Mouse (Mus musculus): ENCODE data around the gene Atp6v1f. TPM values are rescaled to one million over a fixed set of nuclear protein-coding genes. Genes with fewer than 3 reads are reported as not detected.

Gene Atp6v1f
- polyA plus RNA-seq, 1 experiment from 2014 or later: 395 TPM

GRCm38 (mm10) chr6:29505493-29505892 lies 38.0 kb downstream of the Atp6v1f start:
- no peaks in the 10 kb centered on the region for H3K4me1 ChIP-seq (ENCODE audit: control insufficient read depth, insufficient read depth, low read length)
- no peak overlapping the region for H3K4me2 ChIP-seq (ENCODE audit: low read length)
- no peaks in the 10 kb centered on the region for H3K9me3 ChIP-seq (replicated peaks; ENCODE audit: control insufficient read depth, low read length)
- WGBS: 94% methylated on average over 5 of the region's 5 CpGs
- no peak overlapping the region for H3K27ac ChIP-seq (ENCODE audit: low read depth, low read length)
- peaks cover 27% of the 10 kb centered on the region for H3K27me3 ChIP-seq (replicated peaks; ENCODE audit: control insufficient read depth, insufficient read depth, low read length)
- H3K9ac ChIP-seq (ENCODE audit: low read length): no peak overlapping the region
- no peak for DNase-seq (ENCODE audit: low spot score)
- no peaks in the 10 kb centered on the region for H3K36me3 ChIP-seq (ENCODE audit: control insufficient read depth, insufficient read depth, low read length)
- H3K4me3 ChIP-seq (ENCODE audit: low read depth, low read length): no peak overlapping the region
- ATAC-seq: no peak

GRCm38 (mm10) chr6:29506834-29507233 lies 39.3 kb downstream of the Atp6v1f start:
- Histone ChIP-seq H3K9me3 (replicated peaks; ENCODE audit: control insufficient read depth, low read length) (no peaks in the 10 kb centered on the region), H3K4me3 (ENCODE audit: low read depth, low read length) (peak overlapping the region; percentile 42), H3K36me3 (ENCODE audit: control insufficient read depth, insufficient read depth, low read length) (no peaks in the 10 kb centered on the region), H3K27ac (ENCODE audit: low read depth, low read length) (no peak overlapping the region), H3K27me3 (replicated peaks; ENCODE audit: control insufficient read depth, insufficient read depth, low read length) (peaks cover 27% of the 10 kb centered on the region), H3K4me1 (ENCODE audit: control insufficient read depth, insufficient read depth, low read length) (no peaks in the 10 kb centered on the region), H3K4me2 (ENCODE audit: low read length) (peak overlapping the region; percentile 59), H3K9ac (ENCODE audit: low read length) (0 out of 2 replicates have a peak overlapping the region, but pooled peaks have one; percentile 5)
- DNase-seq (ENCODE audit: low spot score): no peak
- 23% methylated on average over 8 of the region's 8 CpGs for WGBS
- no peak for ATAC-seq

GRCm38 (mm10) chr6:29507447-29508309 lies 40.2 kb downstream of the Atp6v1f start, which contains the start of gene Kcp:
Gene Kcp, minus strand, starts transcription at chr6:29507952.
- H3K27me3 ChIP-seq (replicated peaks; ENCODE audit: control insufficient read depth, insufficient read depth, low read length): peaks cover 27% of the 10 kb centered on the region
- peak; percentile 67 for ATAC-seq
- WGBS: under 1% methylated on average over 47 of the region's 47 CpGs

GRCm38 (mm10) chr6:29509086-29509485 lies 41.6 kb downstream of the Atp6v1f start:
- H3K4me1 ChIP-seq (ENCODE audit: control insufficient read depth, insufficient read depth, low read length): no peaks in the 10 kb centered on the region
- WGBS: 48% methylated on average over 2 of the region's 2 CpGs
- no peak for DNase-seq (ENCODE audit: low spot score)
- no peak overlapping the region for H3K9ac ChIP-seq (ENCODE audit: low read length)
- H3K4me2 ChIP-seq (ENCODE audit: low read length): no peak overlapping the region
- H3K27ac ChIP-seq (ENCODE audit: low read depth, low read length): no peak overlapping the region
- no peaks in the 10 kb centered on the region for H3K9me3 ChIP-seq (replicated peaks; ENCODE audit: control insufficient read depth, low read length)
- no peak for ATAC-seq
- H3K36me3 ChIP-seq (ENCODE audit: control insufficient read depth, insufficient read depth, low read length): no peaks in the 10 kb centered on the region
- no peak overlapping the region for H3K4me3 ChIP-seq (ENCODE audit: low read depth, low read length)
- H3K27me3 ChIP-seq (replicated peaks; ENCODE audit: control insufficient read depth, insufficient read depth, low read length): peaks cover 27% of the 10 kb centered on the region

More at GRCm38 (mm10) chr6:29507447-29508309, 40.2 kb downstream of the Atp6v1f start, which contains the start of gene Kcp:
- Histone ChIP-seq H3K9me3 (replicated peaks; ENCODE audit: control insufficient read depth, low read length) (no peaks in the 10 kb centered on the region), H3K36me3 (ENCODE audit: control insufficient read depth, insufficient read depth, low read length) (no peaks in the 10 kb centered on the region), H3K4me2 (ENCODE audit: low read length) (peak within 1 kb of the TSS; percentile 59), H3K4me1 (ENCODE audit: control insufficient read depth, insufficient read depth, low read length) (no peaks in the 10 kb centered on the region), H3K9ac (ENCODE audit: low read length) (peak within 1 kb of the TSS; percentile 54), H3K27ac (ENCODE audit: low read depth, low read length) (no peak within 1 kb of the TSS), H3K4me3 (ENCODE audit: low read depth, low read length) (peak within 1 kb of the TSS; percentile 42)
- DNase-seq (ENCODE audit: low spot score): peak; percentile 43

GRCm38 (mm10) chr6:29513284-29513683 lies 45.8 kb downstream of the Atp6v1f start:
- Histone ChIP-seq H3K36me3 (ENCODE audit: control insufficient read depth, insufficient read depth, low read length) (no peaks in the 10 kb centered on the region), H3K27me3 (replicated peaks; ENCODE audit: control insufficient read depth, insufficient read depth, low read length) (peaks cover 10% of the 10 kb centered on the region; the same call in 1 of the 2 replicates), H3K4me2 (ENCODE audit: low read length) (peak overlapping the region; percentile 41), H3K4me1 (ENCODE audit: control insufficient read depth, insufficient read depth, low read length) (no peaks in the 10 kb centered on the region), H3K27ac (ENCODE audit: low read depth, low read length) (no peak overlapping the region), H3K4me3 (ENCODE audit: low read depth, low read length) (no peak overlapping the region), H3K9me3 (replicated peaks; ENCODE audit: control insufficient read depth, low read length) (no peaks in the 10 kb centered on the region), H3K9ac (ENCODE audit: low read length) (0 out of 2 replicates have a peak overlapping the region, but pooled peaks have one; percentile 22)
- ATAC-seq (peak; percentile 46; the same call in 1 of the 2 replicates), DNase-seq (ENCODE audit: low spot score) (peak; percentile 59)
- 2% methylated on average over 11 of the region's 11 CpGs for WGBS

GRCm38 (mm10) chr6:29517139-29517538 lies 49.6 kb downstream of the Atp6v1f start:
- Histone ChIP-seq H3K27ac (ENCODE audit: low read depth, low read length) (no peak overlapping the region), H3K4me3 (ENCODE audit: low read depth, low read length) (no peak overlapping the region), H3K27me3 (replicated peaks; ENCODE audit: control insufficient read depth, insufficient read depth, low read length) (no peaks in the 10 kb centered on the region), H3K9ac (ENCODE audit: low read length) (no peak overlapping the region), H3K4me2 (ENCODE audit: low read length) (no peak overlapping the region), H3K36me3 (ENCODE audit: control insufficient read depth, insufficient read depth, low read length) (no peaks in the 10 kb centered on the region), H3K4me1 (ENCODE audit: control insufficient read depth, insufficient read depth, low read length) (no peaks in the 10 kb centered on the region), H3K9me3 (replicated peaks; ENCODE audit: control insufficient read depth, low read length) (no peaks in the 10 kb centered on the region)
- 5% methylated on average over 5 of the region's 5 CpGs for WGBS
- no peak for ATAC-seq
- peak; percentile 62 for DNase-seq (ENCODE audit: low spot score)

Other genes starting within 250 kb of the Atp6v1f start
- 46.6 and 54.6 TPM in 2 replicates for gene Hilpda, start 195.2 kb upstream of the Atp6v1f start, polyA plus RNA-seq (2014; fragmentation: Nextera tagmentation; extraction: Ambion mirVana)
- gene Fam71f2, start 188.1 kb upstream of the Atp6v1f start, polyA plus RNA-seq (2014; fragmentation: Nextera tagmentation; extraction: Ambion mirVana): 0.53 and 1.0 TPM in 2 replicates
- gene Fam71f1, start 148.6 kb upstream of the Atp6v1f start, polyA plus RNA-seq (2014; fragmentation: Nextera tagmentation; extraction: Ambion mirVana): not detected in 2 replicates
- gene Calu, start 119.6 kb upstream of the Atp6v1f start, polyA plus RNA-seq (2014; fragmentation: Nextera tagmentation; extraction: Ambion mirVana): 196 and 210 TPM in 2 replicates
- gene Opn1sw, start 79.2 kb upstream of the Atp6v1f start, polyA plus RNA-seq (2014; fragmentation: Nextera tagmentation; extraction: Ambion mirVana): 0.17 and 0.33 TPM in 2 replicates
- 40.2 and 42.2 TPM in 2 replicates for gene Ccdc136, start 71.4 kb upstream of the Atp6v1f start, polyA plus RNA-seq (2014; fragmentation: Nextera tagmentation; extraction: Ambion mirVana)
- gene Flnc, start 34.5 kb upstream of the Atp6v1f start, polyA plus RNA-seq (2014; fragmentation: Nextera tagmentation; extraction: Ambion mirVana): 1.1 and 2.5 TPM in 2 replicates
- 0.27 TPM in 1 of 2 replicates, not detected in the other for gene Atp6v1fnb, start 3.7 kb downstream of the Atp6v1f start, polyA plus RNA-seq (2014; fragmentation: Nextera tagmentation; extraction: Ambion mirVana)
- 5.8 and 10.6 TPM in 2 replicates for gene Kcp, start 40.2 kb downstream of the Atp6v1f start, polyA plus RNA-seq (2014; fragmentation: Nextera tagmentation; extraction: Ambion mirVana)
- gene Irf5, start 58.9 kb downstream of the Atp6v1f start, polyA plus RNA-seq (2014; fragmentation: Nextera tagmentation; extraction: Ambion mirVana): 0.98 and 1.4 TPM in 2 replicates
- gene Tnpo3, start 142.2 kb downstream of the Atp6v1f start, polyA plus RNA-seq (2014; fragmentation: Nextera tagmentation; extraction: Ambion mirVana): 97.5 and 105 TPM in 2 replicates
- 2.2 TPM in 2 replicates for gene Tspan33, start 226.5 kb downstream of the Atp6v1f start, polyA plus RNA-seq (2014; fragmentation: Nextera tagmentation; extraction: Ambion mirVana)

All from forebrain, embryonic 14.5 days (tissue).